Mouse (Mus musculus): Measurements from ENCODE around the gene Gpatch8.

- TF ChIP-seq POLR2A (IDR thresholded peaks at IDR 0.05; ENCODE audit: insufficient read length, low read depth) (no peak), MAX (IDR thresholded peaks at IDR 0.05; ENCODE audit: low read depth) (no peak), MYOG (IDR thresholded peaks at IDR 0.05; ENCODE audit: control insufficient read depth in 1 of 3, insufficient read depth in 1 of 3, insufficient read length in 2 of 3, low read depth in 2 of 3) (no peak), POLR2AphosphoS2 (IDR thresholded peaks at IDR 0.05; ENCODE audit: insufficient read length, low read depth) (no peak), USF1 (IDR thresholded peaks at IDR 0.05; ENCODE audit: low read depth) (no peak), SRF (IDR thresholded peaks at IDR 0.05; ENCODE audit: control insufficient read depth, insufficient read length, low read depth) (no peak), TCF12 (IDR thresholded peaks at IDR 0.05; ENCODE audit: insufficient read depth, poor library complexity, severe bottlenecking) (no peak)
Measured at GRCm38 (mm10) chr11:102460541-102460940, 95.7 kb downstream of the Gpatch8 start.

Measured in myocyte (in vitro differentiated cells).